Mouse (Mus musculus) kidney, embryonic 16.5 days (tissue): ENCODE results near the gene Hist2h3b. TPM values are rescaled to one million over a fixed set of nuclear protein-coding genes. Genes with fewer than 3 reads are reported as not detected.
"Not testable (repeated sequence)": the region's sequence is repeated elsewhere in the genome, so short reads cannot be mapped to it uniquely, and the experiment has no call there.

Experiments used
- ATAC-seq: fragments of 200-750 bp; cut with Nextera tagmentation; 2 replicates; pipeline ENCODE4 v1.8.0; 2017; ENCODE audit warnings: moderate TSS enrichment; ENCODE audit not compliant: low FRiP score, low TSS enrichment
- H3K27ac ChIP-seq: fragments of 300-500 bp; sonication (generic); 2 replicates; pipeline ENCODE4 v1.5.1; 2014; ENCODE audit warnings: low read length
- H3K27me3 ChIP-seq: fragments of 300-500 bp; sonication (generic); 2 replicates; pipeline ENCODE4 v1.6.1; 2014; ENCODE audit warnings: low read length, control low read depth, mixed read lengths; ENCODE audit not compliant: insufficient read depth
- H3K36me3 ChIP-seq: fragments of 300-500 bp; sonication (generic); 2 replicates; pipeline ENCODE4 v1.6.1; 2014; ENCODE audit warnings: low read length, control low read depth, mixed read lengths; ENCODE audit not compliant: insufficient read depth
- H3K4me1 ChIP-seq: fragments of 300-500 bp; sonication (generic); 2 replicates; pipeline ENCODE4 v1.6.1; 2014; ENCODE audit warnings: low read length, control low read depth, mixed read lengths; ENCODE audit not compliant: insufficient read depth
- H3K4me2 ChIP-seq: fragments of 300-500 bp; sonication (generic); replicated peaks from 2 replicates; pipeline ENCODE4 v1.6.1; 2014; ENCODE audit warnings: low read depth, low read length
- H3K4me3 ChIP-seq: fragments of 300-500 bp; sonication (generic); 2 replicates; pipeline ENCODE4 v1.5.1; 2014; ENCODE audit warnings: mild to moderate bottlenecking, low read length
- H3K9ac ChIP-seq: fragments of 300-500 bp; sonication (generic); replicated peaks from 2 replicates; pipeline ENCODE4 v1.6.1; 2014; ENCODE audit warnings: low read length
- H3K9me3 ChIP-seq: fragments of 300-500 bp; sonication (generic); 2 replicates; pipeline ENCODE4 v1.6.1; 2016; ENCODE audit warnings: low read length, control low read depth
- WGBS: fragments of 180-500 bp; shearing (Covaris S2); extraction: QIAGEN DNeasy Blood & Tissue Kit; methylation state at CpG from one replicate; pipeline ENCODE4 v1.1.7; 2014; 5-methylcytosine and 5-hydroxymethylcytosine counted together
- polyA plus RNA-seq: library from polyadenylated mRNA; unstranded; fragments of >200 nt; fragmentation: Nextera tagmentation; extraction: Ambion mirVana; gene quantifications from 2 replicates; pipeline ENCODE4 v1.2.1, GENCODE M21; 2015

Gene Hist2h3b
- polyA plus RNA-seq, 1 experiment from 2014 or later: 35.4 TPM

- Histone ChIP-seq H3K9me3 (no peaks in the 10 kb centered on the region), H3K27me3 (no peaks in the 10 kb centered on the region), H3K4me2 (peak within 1 kb of the TSS; percentile 90), H3K9ac (peak within 1 kb of the TSS; percentile 85), H3K4me3 (peak within 1 kb of the TSS; percentile 66), H3K36me3 (no peaks in the 10 kb centered on the region), H3K27ac (peak within 1 kb of the TSS; percentile 98), H3K4me1 (peaks cover 14% of the 10 kb centered on the region)
- peak; percentile 96 for ATAC-seq
- WGBS: under 1% methylated on average over 45 of the region's 45 CpGs
These were observed 1.3 kb downstream of the Hist2h3b start, which contains the start of gene Hist2h2bb for GRCm38 (mm10) chr3:96269511-96270474. Gene Hist2h2bb, plus strand, starts transcription at chr3:96269752.

- no peak overlapping the region for H3K4me3 ChIP-seq
- no peak for ATAC-seq
- H3K9ac ChIP-seq: no peak overlapping the region
- WGBS: 88% methylated on average over 17 of the region's 17 CpGs
- no peak overlapping the region for H3K27ac ChIP-seq
- H3K4me1 ChIP-seq: peaks cover 9% of the 10 kb centered on the region; the same call in 1 of the 2 replicates
- no peaks in the 10 kb centered on the region; the same call in 1 of the 2 replicates for H3K27me3 ChIP-seq
- H3K4me2 ChIP-seq: no peak overlapping the region
- H3K36me3 ChIP-seq: no peaks in the 10 kb centered on the region
- no peaks in the 10 kb centered on the region for H3K9me3 ChIP-seq
These were observed 5.4 kb downstream of the Hist2h3b start for GRCm38 (mm10) chr3:96273591-96274465.

- H3K4me1 ChIP-seq: peaks cover 9% of the 10 kb centered on the region; the same call in 1 of the 2 replicates
- H3K9ac ChIP-seq: peak overlapping the region; percentile 55
- no peak overlapping the region; the same call in 1 of the 2 replicates for H3K27ac ChIP-seq
- H3K27me3 ChIP-seq: no peaks in the 10 kb centered on the region; the same call in 1 of the 2 replicates
- H3K4me2 ChIP-seq: peak overlapping the region; percentile 90
- 23% methylated on average over 8 of the region's 8 CpGs for WGBS
- H3K36me3 ChIP-seq: no peaks in the 10 kb centered on the region
- ATAC-seq: no peak; the same call in 1 of the 2 replicates
- H3K4me3 ChIP-seq: peak overlapping the region; percentile 61
- H3K9me3 ChIP-seq: no peaks in the 10 kb centered on the region
These were observed 9.0 kb downstream of the Hist2h3b start for GRCm38 (mm10) chr3:96277428-96277799.

- H3K4me2 ChIP-seq: peak overlapping the region; percentile 90
- peak; percentile 96 for ATAC-seq
- WGBS: under 1% methylated on average over 49 of the region's 49 CpGs
- peak overlapping the region; percentile 92 for H3K27ac ChIP-seq
- peak overlapping the region; percentile 55 for H3K9ac ChIP-seq
- no peaks in the 10 kb centered on the region for H3K9me3 ChIP-seq
- no peaks in the 10 kb centered on the region; the same call in 1 of the 2 replicates for H3K27me3 ChIP-seq
- H3K36me3 ChIP-seq: no peaks in the 10 kb centered on the region
- H3K4me3 ChIP-seq: peak overlapping the region; percentile 61
- H3K4me1 ChIP-seq: peaks cover 9% of the 10 kb centered on the region; the same call in 1 of the 2 replicates
These were observed 9.6 kb downstream of the Hist2h3b start for GRCm38 (mm10) chr3:96277800-96278624.

GRCm38 (mm10) chr3:96280660-96281059 lies 12.2 kb downstream of the Hist2h3b start:
- Histone ChIP-seq H3K4me3 (no peak overlapping the region), H3K27ac (no peak overlapping the region), H3K27me3 (peaks cover 11% of the 10 kb centered on the region), H3K9ac (no peak overlapping the region), H3K4me2 (no peak overlapping the region), H3K36me3 (no peaks in the 10 kb centered on the region), H3K9me3 (no peaks in the 10 kb centered on the region), H3K4me1 (peaks cover 13% of the 10 kb centered on the region; the same call in 1 of the 2 replicates)
- ATAC-seq: no peak
- 60% methylated on average over 6 of the region's 6 CpGs for WGBS

- Histone ChIP-seq H3K4me3 (no peak overlapping the region), H3K36me3 (no peaks in the 10 kb centered on the region), H3K27me3 (peaks cover 16% of the 10 kb centered on the region), H3K9me3 (no peaks in the 10 kb centered on the region), H3K9ac (no peak overlapping the region), H3K4me1 (peaks cover 3% of the 10 kb centered on the region; the same call in 1 of the 2 replicates), H3K4me2 (peak overlapping the region; percentile 20; the same call in 1 of the 2 replicates), H3K27ac (no peak overlapping the region)
- 16% methylated on average over 4 of the region's 4 CpGs for WGBS
- ATAC-seq: 0 out of 2 replicates have a peak, but pooled peaks have one; percentile 42
These were observed 16.0 kb downstream of the Hist2h3b start for GRCm38 (mm10) chr3:96284457-96284856.

- not testable (repeated sequence) for H3K4me1 ChIP-seq, H3K4me3 ChIP-seq, H3K27ac ChIP-seq, H3K36me3 ChIP-seq, ATAC-seq, H3K9me3 ChIP-seq, H3K4me2 ChIP-seq, H3K9ac ChIP-seq
- 91% methylated on average over 11 of the region's 11 CpGs for WGBS
- H3K27me3 ChIP-seq: peaks cover 16% of the 10 kb centered on the region
These were observed 18.9 kb downstream of the Hist2h3b start for GRCm38 (mm10) chr3:96287334-96287733.

- H3K36me3 ChIP-seq: no peaks in the 10 kb centered on the region
- H3K4me2 ChIP-seq: no peak overlapping the region
- H3K9ac ChIP-seq: no peak overlapping the region
- 0 out of 2 replicates have a peak, but pooled peaks cover under 1% of the 10 kb centered on the region for H3K4me1 ChIP-seq
- H3K27ac ChIP-seq: no peak overlapping the region
- no peaks in the 10 kb centered on the region for H3K9me3 ChIP-seq
- no peak overlapping the region for H3K4me3 ChIP-seq
- H3K27me3 ChIP-seq: peaks cover 15% of the 10 kb centered on the region; the same call in 1 of the 2 replicates
- no peak for ATAC-seq
- 77% methylated on average over 3 of the region's 3 CpGs for WGBS
These were observed 20.7 kb downstream of the Hist2h3b start for GRCm38 (mm10) chr3:96289201-96289600.

GRCm38 (mm10) chr3:96290727-96291126 lies 22.3 kb downstream of the Hist2h3b start:
- not testable (repeated sequence) for H3K9me3 ChIP-seq, H3K27me3 ChIP-seq, H3K4me2 ChIP-seq, H3K9ac ChIP-seq, H3K4me1 ChIP-seq, H3K36me3 ChIP-seq, ATAC-seq, H3K4me3 ChIP-seq, H3K27ac ChIP-seq
- 96% methylated on average over 3 of the region's 3 CpGs for WGBS
